Mouse (Mus musculus): Measurements from ENCODE around the gene Elmo1. TPM values are rescaled to one million over a fixed set of nuclear protein-coding genes. Genes with fewer than 3 reads are reported as not detected.

Gene Elmo1
- total and polyA plus RNA-seq, 3 experiments, result 23.1 to 50.2 (median 32.2) TPM

- Histone ChIP-seq H3K9ac (ENCODE audit: insufficient read depth, low read depth) (peak overlapping the region; percentile 82), H3K27me3 (replicated peaks) (no peaks in the 10 kb centered on the region), H3K4me3 (replicated peaks in 1 of 3; ENCODE audit: low read depth in 2 of 3, low read length in 2 of 3, poor library complexity in 1 of 3) (peak overlapping the region; percentile 24 to 85 (median 82)), H3K4me2 (ENCODE audit: insufficient read depth, low read depth, poor library complexity, severe bottlenecking) (peak overlapping the region; percentile 18; the same call in 1 of the 2 replicates), H3K4me1 (ENCODE audit: control insufficient read depth in 1 of 2, insufficient read depth in 2 of 2) (peaks cover 5 to 39% of the 10 kb centered on the region in 2 experiments), H3K9me3 (replicated peaks; ENCODE audit: low read length) (peaks cover 7% of the 10 kb centered on the region), H3K36me3 (replicated peaks in 1 of 2; ENCODE audit: control insufficient read depth in 1 of 2, insufficient read depth in 1 of 2, low read length in 1 of 2) (peaks cover 0 to 18% of the 10 kb centered on the region in 2 experiments), H3K79me2 (replicated peaks; ENCODE audit: control insufficient read depth, extremely low read depth, insufficient read depth, poor library complexity, severe bottlenecking) (peaks cover 5% of the 10 kb centered on the region; the same call in 1 of the 2 replicates), H3K27ac (ENCODE audit: insufficient read depth, low read depth) (no peak overlapping the region)
- no peak for DNase-seq (ENCODE audit: extremely low read depth)
- dilution Hi-C loops (cut with MboI; ENCODE audit: extremely low pct_ligation_motif_present, extremely low pct_unique_long_range_greater_than_20kb, low sequenced_read_pairs) (no loop called here), in situ Hi-C loops (cut with MboI; ENCODE audit: low pct_ligation_motif_present, low pct_unique_long_range_greater_than_20kb, low sequenced_read_pairs) (no loop called here)
- TF ChIP-seq ETS1 (conservative IDR thresholded peaks at IDR 0.05; ENCODE audit: low read depth, low read length) (no peak), POLR2A (IDR thresholded peaks at IDR 0.05; ENCODE audit: low read depth, low read length) (no peak)
These were observed 1.2 kb downstream of the Elmo1 start for GRCm38 (mm10) chr13:20091604-20091926.

GRCm38 (mm10) chr13:20092301-20092700, 1.9 kb downstream of the Elmo1 start:
- Histone ChIP-seq H3K4me3 (replicated peaks in 1 of 3; ENCODE audit: low read depth in 2 of 3, low read length in 2 of 3, poor library complexity in 1 of 3) (no peak overlapping the region), H3K27me3 (replicated peaks) (no peaks in the 10 kb centered on the region), H3K27ac (ENCODE audit: insufficient read depth, low read depth) (no peak overlapping the region), H3K79me2 (replicated peaks; ENCODE audit: control insufficient read depth, extremely low read depth, insufficient read depth, poor library complexity, severe bottlenecking) (peaks cover 7% of the 10 kb centered on the region; the same call in 1 of the 2 replicates), H3K9ac (ENCODE audit: insufficient read depth, low read depth) (no peak overlapping the region), H3K36me3 (replicated peaks in 1 of 2; ENCODE audit: control insufficient read depth in 1 of 2, insufficient read depth in 1 of 2, low read length in 1 of 2) (peaks cover 0 to 18% of the 10 kb centered on the region in 2 experiments), H3K4me2 (ENCODE audit: insufficient read depth, low read depth, poor library complexity, severe bottlenecking) (peak overlapping the region; percentile 18; the same call in 1 of the 2 replicates), H3K9me3 (replicated peaks; ENCODE audit: low read length) (peaks cover 7% of the 10 kb centered on the region), H3K4me1 (ENCODE audit: control insufficient read depth in 1 of 2, insufficient read depth in 2 of 2) (peaks cover 5 to 47% of the 10 kb centered on the region in 2 experiments)
- TF ChIP-seq MYC (IDR thresholded peaks at IDR 0.05; ENCODE audit: low read depth, low read length), result no peak
- TF ChIP-seq SMC3 (IDR thresholded peaks at IDR 0.05; ENCODE audit: low read depth, low read length), result no peak
- TF ChIP-seq JUND (conservative IDR thresholded peaks at IDR 0.05; ENCODE audit: low read depth, low read length), result no peak
- TF ChIP-seq MAFK (IDR thresholded peaks at IDR 0.05; ENCODE audit: insufficient replicate concordance, low read length), result no peak
- TF ChIP-seq BHLHE40 (IDR thresholded peaks at IDR 0.05; ENCODE audit: low read depth, low read length), result peak; percentile 56
- in situ Hi-C loops (cut with MboI; ENCODE audit: low pct_ligation_motif_present, low pct_unique_long_range_greater_than_20kb, low sequenced_read_pairs) (no loop called here), dilution Hi-C loops (cut with MboI; ENCODE audit: extremely low pct_ligation_motif_present, extremely low pct_unique_long_range_greater_than_20kb, low sequenced_read_pairs) (no loop called here)
- peak; percentile 25 for DNase-seq (ENCODE audit: extremely low read depth)

- H3K9me3 ChIP-seq (replicated peaks; ENCODE audit: low read length), result peaks cover under 1% of the 10 kb centered on the region
- in situ Hi-C loops (cut with MboI; ENCODE audit: low pct_ligation_motif_present, low pct_unique_long_range_greater_than_20kb, low sequenced_read_pairs), result no loop called here
- H3K27me3 ChIP-seq (replicated peaks), result no peaks in the 10 kb centered on the region
- H3K4me3 ChIP-seq (replicated peaks in 1 of 3; ENCODE audit: low read depth in 2 of 3, low read length in 2 of 3, poor library complexity in 1 of 3), result no peak overlapping the region
- H3K79me2 ChIP-seq (replicated peaks; ENCODE audit: control insufficient read depth, extremely low read depth, insufficient read depth, poor library complexity, severe bottlenecking), result peaks cover 7% of the 10 kb centered on the region; the same call in 1 of the 2 replicates
- peaks cover 5 to 56% of the 10 kb centered on the region in 2 experiments for H3K4me1 ChIP-seq (ENCODE audit: control insufficient read depth in 1 of 2, insufficient read depth in 2 of 2)
- DNase-seq (ENCODE audit: extremely low read depth), result no peak
- TF ChIP-seq MXI1 (IDR thresholded peaks at IDR 0.05; ENCODE audit: low read depth, low read length) (no peak), KAT2A (IDR thresholded peaks at IDR 0.05; ENCODE audit: insufficient replicate concordance, low read length) (no peak), MAZ (IDR thresholded peaks at IDR 0.05; ENCODE audit: low read depth, low read length) (no peak), IRF4 (IDR thresholded peaks at IDR 0.05; ENCODE audit: low read depth, low read length) (no peak), USF2 (conservative IDR thresholded peaks at IDR 0.05; ENCODE audit: low read depth, low read length) (no peak), EP300 (IDR thresholded peaks at IDR 0.05; ENCODE audit: low read length) (no peak), JUN (IDR thresholded peaks at IDR 0.05; ENCODE audit: insufficient read depth, low read depth, low read length) (no peak), ZKSCAN1 (IDR thresholded peaks at IDR 0.05; ENCODE audit: borderline replicate concordance, low read depth, low read length) (no peak), CHD1 (IDR thresholded peaks at IDR 0.05; ENCODE audit: low read depth, low read length) (no peak), ZNF384 (IDR thresholded peaks at IDR 0.05; ENCODE audit: low read depth, low read length) (no peak), E2F4 (IDR thresholded peaks at IDR 0.05; ENCODE audit: insufficient replicate concordance, low read depth, low read length) (no peak), UBTF (IDR thresholded peaks at IDR 0.05; ENCODE audit: low read depth, low read length) (no peak), ZMIZ1 (IDR thresholded peaks at IDR 0.05; ENCODE audit: low read depth, low read length) (no peak), RCOR1 (conservative IDR thresholded peaks at IDR 0.05; ENCODE audit: low read depth, low read length) (no peak), PAX5 (IDR thresholded peaks at IDR 0.05; ENCODE audit: low read length) (no peak)
- no peak overlapping the region for H3K4me2 ChIP-seq (ENCODE audit: insufficient read depth, low read depth, poor library complexity, severe bottlenecking)
- no peak overlapping the region for H3K9ac ChIP-seq (ENCODE audit: insufficient read depth, low read depth)
- peaks cover 0 to 18% of the 10 kb centered on the region in 2 experiments for H3K36me3 ChIP-seq (replicated peaks in 1 of 2; ENCODE audit: control insufficient read depth in 1 of 2, insufficient read depth in 1 of 2, low read length in 1 of 2)
- dilution Hi-C loops (cut with MboI; ENCODE audit: extremely low pct_ligation_motif_present, extremely low pct_unique_long_range_greater_than_20kb, low sequenced_read_pairs), result no loop called here
- H3K27ac ChIP-seq (ENCODE audit: insufficient read depth, low read depth), result no peak overlapping the region
These were observed 3.1 kb downstream of the Elmo1 start for GRCm38 (mm10) chr13:20093307-20094045.
